Mouse (Mus musculus) spleen, adult 2 months (tissue): Measurements from ENCODE around the gene Spo11.

ENCODE experiments used
- CTCF ChIP-seq: fragments of 200-500 bp; IDR thresholded peaks from 2 replicates; pipeline ENCODE4 v1.5.1; 2011; ENCODE audit warnings: mild to moderate bottlenecking, inconsistent platforms; ENCODE audit not compliant: insufficient read depth, insufficient read length, insufficient replicate concordance; ENCODE audit errors: extremely low read depth
- POLR2A ChIP-seq: fragments of 200-500 bp; IDR thresholded peaks from 2 replicates; pipeline ENCODE4 v1.6.1; 2011; ENCODE audit warnings: low read depth, low read length, inconsistent platforms

- TF ChIP-seq CTCF (no peak), POLR2A (no peak)
These were observed 41.1 kb downstream of the Spo11 start for GRCm38 (mm10) chr2:173018618-173019017.
